Mouse (Mus musculus): ENCODE results near the gene Erich3.

GRCm38 (mm10) chr3:154670584-154670983, 6.9 kb downstream of the Erich3 start:
- TF ChIP-seq CTCF (IDR thresholded peaks at IDR 0.05; ENCODE audit: extremely low read depth, insufficient read length, insufficient replicate concordance, low read depth, low read length) (no peak), POLR2A (IDR thresholded peaks at IDR 0.05; ENCODE audit: low read depth, low read length) (no peak)
